Mouse (Mus musculus): ENCODE measurements around the gene Vmn1r234.
"Not testable (repeated sequence)": the region's sequence is repeated elsewhere in the genome, so short reads cannot be mapped to it uniquely, and the experiment has no call there.

Vmn1r234 gene

GRCm38 (mm10) chr17:21225787-21226186, at the start of gene Vmn1r234:
Gene Vmn1r234, plus strand, starts transcription at chr17:21226087.
- no peak for DNase-seq

GRCm38 (mm10) chr17:21211081-21211480, 14.8 kb upstream of the Vmn1r234 start:
- not testable (repeated sequence) for DNase-seq

GRCm38 (mm10) chr17:21231654-21232053, 5.8 kb downstream of the Vmn1r234 start:
- peak; percentile 47 for DNase-seq

- DNase-seq: no peak
Measured at GRCm38 (mm10) chr17:21256111-21256510, 30.2 kb downstream of the Vmn1r234 start, which contains the start of gene Vmn1r235. Gene Vmn1r235, plus strand, starts transcription at chr17:21256411.

- peak; percentile 45 for DNase-seq
Measured at GRCm38 (mm10) chr17:21272103-21272502, 46.2 kb downstream of the Vmn1r234 start.

GRCm38 (mm10) chr17:21282642-21283041, 56.8 kb downstream of the Vmn1r234 start, which contains the start of gene Vmn1r236:
Gene Vmn1r236, plus strand, starts transcription at chr17:21282942.
- DNase-seq: no peak

- DNase-seq: no peak
Measured at GRCm38 (mm10) chr17:21284395-21284794, 58.5 kb downstream of the Vmn1r234 start.
